Mouse (Mus musculus) bone marrow macrophage, adult 2 months (primary cell): ENCODE data around the gene Rapgef4.

ENCODE experiments used
- CTCF ChIP-seq: IDR thresholded peaks from 2 replicates; pipeline ENCODE4 v1.5.1; 2012; ENCODE audit warnings: low read depth, mild to moderate bottlenecking, low read length, moderate library complexity
- POLR2A ChIP-seq: IDR thresholded peaks from 2 replicates; pipeline ENCODE4 v1.6.1; 2012; ENCODE audit warnings: mild to moderate bottlenecking, low read depth, low read length, borderline replicate concordance

DNA sequence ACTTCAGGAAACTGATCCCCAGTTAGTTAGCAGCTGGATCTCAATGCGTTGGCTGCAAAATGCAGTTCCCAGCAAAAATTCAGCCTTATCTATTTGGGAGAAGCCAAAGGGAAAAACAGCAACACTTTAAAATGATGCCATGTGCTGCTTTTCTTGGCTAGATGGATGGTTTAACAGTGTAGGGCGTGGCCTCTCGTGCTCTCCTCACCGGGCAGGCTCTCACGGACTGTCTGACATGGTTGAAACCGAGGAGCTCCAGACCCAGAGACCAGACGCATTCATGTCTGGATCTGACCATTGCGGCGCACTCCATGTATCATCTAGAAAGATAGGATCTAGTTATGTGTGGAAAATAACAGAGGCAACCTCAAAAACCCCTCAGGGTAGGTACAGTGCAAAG, 87.5 kb downstream of the Rapgef4 start:
- TF ChIP-seq CTCF (no peak), POLR2A (no peak)
